Mouse (Mus musculus) C2C12 (cell line): ENCODE measurements around the gene Ttn.

Source experiments
- CEBPB ChIP-seq: IDR thresholded peaks from one replicate; pipeline ENCODE4 v1.6.1; 2011; ENCODE audit warnings: low read depth, mild to moderate bottlenecking, control low read depth, moderate library complexity
- CTCF ChIP-seq: IDR thresholded peaks from one replicate; pipeline ENCODE4 v1.5.1; 2011; ENCODE audit not compliant: control insufficient read depth, insufficient read depth, insufficient read length
- MAX ChIP-seq: IDR thresholded peaks from one replicate; pipeline ENCODE4 v1.6.1; 2011; ENCODE audit warnings: mild to moderate bottlenecking, control low read depth
- MYOD1 ChIP-seq: IDR thresholded peaks from one replicate; pipeline ENCODE4 v1.6.1; 2011; ENCODE audit warnings: low read depth; ENCODE audit not compliant: control insufficient read depth, insufficient read length
- MYOG ChIP-seq: IDR thresholded peaks from one replicate; pipeline ENCODE4 v1.6.1; 2011; ENCODE audit not compliant: control insufficient read depth, insufficient read length; ENCODE audit errors: extremely low read depth
- USF1 ChIP-seq: IDR thresholded peaks from one replicate; pipeline ENCODE4 v1.6.1; 2011; ENCODE audit warnings: low read depth, mild to moderate bottlenecking, control low read depth, moderate library complexity

DNA sequence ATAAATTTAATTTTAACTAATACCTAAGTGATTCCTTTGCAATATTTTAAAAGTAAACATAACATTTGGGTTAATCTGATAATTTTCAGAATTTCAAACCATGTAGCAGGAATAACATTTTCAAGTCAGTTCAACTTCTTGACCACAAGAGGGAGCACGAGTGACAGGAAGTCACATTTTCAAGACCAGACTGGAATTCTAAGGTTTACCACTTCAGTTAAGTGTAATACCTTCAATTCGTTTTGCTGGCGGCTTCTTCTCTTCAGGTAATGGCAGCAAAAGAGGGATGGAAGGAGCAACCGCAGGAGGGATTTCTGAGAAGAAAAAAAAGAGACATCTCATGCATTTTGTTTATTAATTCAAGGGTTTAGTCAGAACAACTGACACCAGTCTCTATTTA, 115.4 kb downstream of the Ttn start:
- TF ChIP-seq USF1 (no peak), CTCF (no peak), MYOG (no peak), MYOD1 (no peak), MAX (no peak), CEBPB (no peak)
